Mouse (Mus musculus) MEL (cell line): ENCODE results near the gene Col13a1. TPM values are rescaled to one million over a fixed set of nuclear protein-coding genes. Genes with fewer than 3 reads are reported as not detected.

Source experiments
- DNase-seq: peaks from one replicate; pipeline ENCODE4 v3.0.0; 2011; ENCODE audit warnings: low read depth, low spot score
- H3K27ac ChIP-seq: 2 replicates; pipeline ENCODE4 v1.5.1; 2012; ENCODE audit warnings: low read depth, mild to moderate bottlenecking, control low read depth, low read length, moderate library complexity; ENCODE audit not compliant: control insufficient read depth
- H3K27me3 ChIP-seq, 2 experiments: fragments of 150-350 bp in 1 of 2; sonication (generic) in 1 of 2; 2 replicates each; pipeline ENCODE4 v1.6.1; 2012; ENCODE audit warnings: low read length in 2 of 2, mild to moderate bottlenecking in 2 of 2, improper control_type of control experiment in 1 of 2, moderate library complexity in 1 of 2; ENCODE audit not compliant: insufficient read depth in 2 of 2, control insufficient read depth in 1 of 2
- H3K36me3 ChIP-seq, 2 experiments: 2 replicates each; pipeline ENCODE4 v1.6.1; 2012 to 2014; ENCODE audit warnings: low read length in 2 of 2, improper control_type of control experiment in 1 of 2, inconsistent platforms in 1 of 2, mild to moderate bottlenecking in 1 of 2; ENCODE audit not compliant: insufficient read depth in 2 of 2, control insufficient read depth in 1 of 2
- H3K4me1 ChIP-seq, 2 experiments: fragments of 150-350 bp in 1 of 2; sonication (generic) in 1 of 2; 2 replicates each; pipeline ENCODE4 v1.6.1; 2012; ENCODE audit warnings: low read length in 2 of 2, improper control_type of control experiment in 1 of 2, mild to moderate bottlenecking in 1 of 2; ENCODE audit not compliant: insufficient read depth in 2 of 2, control insufficient read depth in 1 of 2
- H3K4me3 ChIP-seq, 2 experiments: fragments of 150-350 bp in 1 of 2; sonication (generic) in 1 of 2; 2 replicates each; pipeline ENCODE4 v1.5.1; 2012; ENCODE audit warnings: low read depth in 2 of 2, low read length in 2 of 2, mild to moderate bottlenecking in 2 of 2, moderate library complexity in 2 of 2, control low read depth in 1 of 2, improper control_type of control experiment in 1 of 2; ENCODE audit not compliant: control insufficient read depth in 1 of 2, insufficient read depth in 1 of 2
- H3K79me2 ChIP-seq: 2 replicates; pipeline ENCODE4 v1.6.1; 2012; ENCODE audit warnings: mild to moderate bottlenecking, low read length, moderate library complexity; ENCODE audit not compliant: control insufficient read depth, poor library complexity, insufficient read depth
- H3K9ac ChIP-seq: 2 replicates; pipeline ENCODE4 v1.6.1; 2012; ENCODE audit warnings: low read depth, mild to moderate bottlenecking, control low read depth, low read length, moderate library complexity; ENCODE audit not compliant: control insufficient read depth, poor library complexity, severe bottlenecking
- H3K9me3 ChIP-seq: fragments of 150-350 bp; sonication (generic); replicated peaks from 2 replicates; pipeline ENCODE4 v1.6.1; 2012; ENCODE audit warnings: mild to moderate bottlenecking, low read length, improper control_type of control experiment, moderate library complexity; ENCODE audit not compliant: insufficient read depth
- BHLHE40 ChIP-seq: IDR thresholded peaks from 2 replicates; pipeline ENCODE4 v1.6.1; 2012; ENCODE audit warnings: low read depth, mild to moderate bottlenecking, inconsistent platforms, low read length, improper control_type of control experiment, borderline replicate concordance
- CTCF ChIP-seq, 3 experiments: IDR thresholded peaks in 2 of 3; conservative IDR thresholded peaks in 1 of 3; 2 replicates each; pipeline ENCODE4 v1.5.1; 2011 to 2012; ENCODE audit warnings: low read length in 3 of 3, low read depth in 2 of 3, mild to moderate bottlenecking in 2 of 3, improper control_type of control experiment in 1 of 3, inconsistent platforms in 1 of 3, mixed read lengths in 1 of 3, moderate library complexity in 1 of 3; ENCODE audit not compliant: control insufficient read depth in 1 of 3, insufficient read depth in 1 of 3, poor library complexity in 1 of 3, severe bottlenecking in 1 of 3
- E2F4 ChIP-seq: IDR thresholded peaks from 2 replicates; pipeline ENCODE4 v1.6.1; 2011; ENCODE audit warnings: low read depth, low read length, improper control_type of control experiment, borderline replicate concordance
- ELF1 ChIP-seq: IDR thresholded peaks from 2 replicates; pipeline ENCODE4 v1.6.1; 2014; ENCODE audit warnings: low read depth, mild to moderate bottlenecking, inconsistent platforms, low read length, improper control_type of control experiment, moderate library complexity
- HCFC1 ChIP-seq: IDR thresholded peaks from 2 replicates; pipeline ENCODE4 v1.6.1; 2012; ENCODE audit warnings: low read depth, mild to moderate bottlenecking, inconsistent platforms, low read length, improper control_type of control experiment, moderate library complexity
- KAT2A ChIP-seq: conservative IDR thresholded peaks from 2 replicates; pipeline ENCODE4 v1.6.1; 2012; ENCODE audit warnings: low read depth, low read length, improper control_type of control experiment, inconsistent platforms
- MAFK ChIP-seq: IDR thresholded peaks from 2 replicates; pipeline ENCODE4 v1.6.1; 2011; ENCODE audit warnings: low read depth, mild to moderate bottlenecking, low read length, improper control_type of control experiment, borderline replicate concordance
- MAZ ChIP-seq: IDR thresholded peaks from 2 replicates; pipeline ENCODE4 v1.6.1; 2012; ENCODE audit warnings: low read depth, mild to moderate bottlenecking, inconsistent platforms, low read length, improper control_type of control experiment
- MEF2A ChIP-seq: IDR thresholded peaks from 2 replicates; pipeline ENCODE4 v1.6.1; 2014; ENCODE audit warnings: low read depth, mild to moderate bottlenecking, inconsistent platforms, low read length, improper control_type of control experiment; ENCODE audit not compliant: poor library complexity, insufficient replicate concordance, severe bottlenecking; ENCODE audit errors: extremely low read depth
- MYB ChIP-seq: IDR thresholded peaks from 2 replicates; pipeline ENCODE4 v1.6.1; 2011; ENCODE audit warnings: mild to moderate bottlenecking, low read depth, low read length, improper control_type of control experiment
- POLR2AphosphoS5 ChIP-seq: IDR thresholded peaks from 2 replicates; pipeline ENCODE4 v1.6.1; 2012; ENCODE audit warnings: low read depth, borderline replicate concordance, mild to moderate bottlenecking, inconsistent platforms, low read length, moderate library complexity, mixed read lengths
- RAD21 ChIP-seq: IDR thresholded peaks from 2 replicates; pipeline ENCODE4 v1.6.1; 2011; ENCODE audit warnings: mild to moderate bottlenecking, low read depth, low read length, improper control_type of control experiment
- SIN3A ChIP-seq: IDR thresholded peaks from 2 replicates; pipeline ENCODE4 v1.6.1; 2012; ENCODE audit warnings: low read length, improper control_type of control experiment, inconsistent platforms
- TAL1 ChIP-seq: IDR thresholded peaks from 2 replicates; pipeline ENCODE4 v1.6.1; 2012; ENCODE audit warnings: mild to moderate bottlenecking, inconsistent platforms, low read length, moderate library complexity, mixed read lengths
- TBP ChIP-seq: IDR thresholded peaks from 2 replicates; pipeline ENCODE4 v1.8.0; 2011; ENCODE audit warnings: low read depth, low read length, improper control_type of control experiment
- UBTF ChIP-seq: IDR thresholded peaks from 2 replicates; pipeline ENCODE4 v1.6.1; 2012; ENCODE audit warnings: low read depth, mild to moderate bottlenecking, inconsistent platforms, low read length, improper control_type of control experiment, moderate library complexity, borderline replicate concordance; ENCODE audit not compliant: insufficient read depth
- USF1 ChIP-seq: IDR thresholded peaks from 2 replicates; pipeline ENCODE4 v1.6.1; 2014; ENCODE audit warnings: low read depth, mild to moderate bottlenecking, inconsistent platforms, low read length, improper control_type of control experiment, moderate library complexity
- ZC3H11A ChIP-seq: IDR thresholded peaks from 2 replicates; pipeline ENCODE4 v1.6.1; 2012; ENCODE audit warnings: low read depth, mild to moderate bottlenecking, inconsistent platforms, low read length, improper control_type of control experiment
- ZMIZ1 ChIP-seq: IDR thresholded peaks from 2 replicates; pipeline ENCODE4 v1.6.1; 2012; ENCODE audit warnings: low read depth, mild to moderate bottlenecking, inconsistent platforms, low read length, improper control_type of control experiment, moderate library complexity
- polyA plus RNA-seq, 2 experiments: library from polyadenylated mRNA; stranded (reverse) in 1 of 2; unstranded in 1 of 2; fragments of >175 nt in 1 of 2; fragments of >200 nt in 1 of 2; gene quantifications; 2 replicates each; pipeline versions ENCODE4 v1.2.1 to v1.2.4; 2012; ENCODE audit warnings: low replicate concordance in 2 of 2, low read depth in 1 of 2; ENCODE audit not compliant: insufficient read length in 2 of 2, insufficient read depth in 1 of 2, missing spikeins in 1 of 2
- total RNA-seq: library from RNA; depleted of rRNA; stranded (reverse); fragments of 300-350 nt; gene quantifications from 2 replicates; pipeline ENCODE4 v1.2.3, GENCODE M21; 2012

Gene Col13a1
- total and polyA plus RNA-seq, 3 experiments, result not detected

- DNase-seq, result no peak
- no peaks in the 10 kb centered on the region for H3K36me3 ChIP-seq
- TF ChIP-seq RAD21 (no peak), TAL1 (no peak), KAT2A (no peak), ZMIZ1 (no peak), E2F4 (no peak), USF1 (no peak), UBTF (no peak), ELF1 (no peak), HCFC1 (no peak), MEF2A (no peak), MAZ (no peak), SIN3A (no peak), MAFK (no peak), MYB (no peak), POLR2AphosphoS5 (no peak), TBP (no peak)
- no peaks in the 10 kb centered on the region for H3K27me3 ChIP-seq
- H3K27ac ChIP-seq, result no peak overlapping the region
- no peaks in the 10 kb centered on the region for H3K4me1 ChIP-seq
- no peaks in the 10 kb centered on the region for H3K79me2 ChIP-seq
- H3K9ac ChIP-seq, result no peak overlapping the region
- no peaks in the 10 kb centered on the region for H3K9me3 ChIP-seq
- H3K4me3 ChIP-seq, result no peak overlapping the region
Measured at GRCm38 (mm10) chr10:61965386-61965841, 13.5 kb downstream of the Col13a1 start.

DNA sequence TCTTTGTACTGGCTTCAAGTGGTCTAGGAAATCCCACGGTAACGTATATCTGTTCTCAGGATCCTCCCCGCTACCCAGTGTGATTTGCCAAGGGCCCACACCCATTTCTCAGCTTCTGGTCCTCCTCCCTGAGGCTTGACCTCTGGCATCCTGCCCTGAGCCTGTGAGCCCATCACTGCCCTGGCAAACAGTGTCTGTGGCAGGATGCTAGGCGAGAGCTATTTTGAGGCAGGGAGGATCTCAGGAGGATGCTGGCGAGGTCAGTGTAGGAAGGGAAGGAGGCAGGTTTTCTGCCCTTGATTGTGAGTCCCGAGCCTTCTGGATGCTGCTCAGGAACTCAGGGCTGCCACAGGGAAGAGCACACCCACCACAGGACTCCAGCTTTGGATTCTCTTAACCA, 22.2 kb downstream of the Col13a1 start:
- TF ChIP-seq MEF2A, result no peak
- TF ChIP-seq CTCF (IDR thresholded peaks at IDR 0.05 in 2 of 3, conservative IDR thresholded peaks at IDR 0.05 in 1 of 3; ENCODE audit: control insufficient read depth in 1 of 3, insufficient read depth in 1 of 3, low read depth in 2 of 3, low read length in 3 of 3, poor library complexity in 1 of 3, severe bottlenecking in 1 of 3), result no peak
- TF ChIP-seq ZC3H11A, result no peak
- TF ChIP-seq ELF1, result no peak
- no peak for TF ChIP-seq TBP
- TF ChIP-seq HCFC1, result no peak
- no peak for TF ChIP-seq MAZ
- no peak for TF ChIP-seq BHLHE40
- Histone ChIP-seq H3K36me3 (no peaks in the 10 kb centered on the region), H3K9me3 (no peaks in the 10 kb centered on the region), H3K27ac (no peak overlapping the region), H3K9ac (no peak overlapping the region), H3K79me2 (no peaks in the 10 kb centered on the region), H3K27me3 (no peaks in the 10 kb centered on the region), H3K4me3 (no peak overlapping the region), H3K4me1 (no peaks in the 10 kb centered on the region)
- no peak for DNase-seq
